Mouse (Mus musculus) midbrain, postnatal 0 days (tissue): ENCODE measurements around the gene Prss38. TPM values are rescaled to one million over a fixed set of nuclear protein-coding genes. Genes with fewer than 3 reads are reported as not detected.

Source experiments
- ATAC-seq: fragments of 200-750 bp; cut with Nextera tagmentation; 2 replicates; pipeline ENCODE4 v1.8.0; 2017; ENCODE audit warnings: moderate number of reproducible peaks, mild to moderate bottlenecking, moderate TSS enrichment, moderate library complexity; ENCODE audit not compliant: low FRiP score
- DNase-seq: peaks from one replicate; pipeline ENCODE4 v3.0.0-alpha.2; 2015; ENCODE audit warnings: low spot score
- H3K27ac ChIP-seq: fragments of 300-500 bp; sonication (generic); 2 replicates; pipeline ENCODE4 v1.5.1; 2014; ENCODE audit warnings: low read depth, mild to moderate bottlenecking, low read length, mixed read lengths
- H3K27me3 ChIP-seq: fragments of 300-500 bp; sonication (generic); 2 replicates; pipeline ENCODE4 v1.6.1; 2014; ENCODE audit warnings: low read length, control low read depth, mixed read lengths; ENCODE audit not compliant: insufficient read depth
- H3K36me3 ChIP-seq: fragments of 300-500 bp; sonication (generic); 2 replicates; pipeline ENCODE4 v1.6.1; 2014; ENCODE audit warnings: low read length, control low read depth, mixed read lengths; ENCODE audit not compliant: insufficient read depth
- H3K4me1 ChIP-seq: fragments of 300-500 bp; sonication (generic); 2 replicates; pipeline ENCODE4 v1.6.1; 2014; ENCODE audit warnings: mild to moderate bottlenecking, control low read depth, antibody characterized with exemption, low read length, mixed read lengths; ENCODE audit not compliant: insufficient read depth
- H3K4me2 ChIP-seq: fragments of 300-500 bp; sonication (generic); 2 replicates; pipeline ENCODE4 v1.6.1; 2014; ENCODE audit warnings: low read depth, mild to moderate bottlenecking, low read length, mixed read lengths; ENCODE audit not compliant: poor library complexity, severe bottlenecking
- H3K4me3 ChIP-seq: fragments of 300-500 bp; sonication (generic); 2 replicates; pipeline ENCODE4 v1.5.1; 2014; ENCODE audit warnings: low read depth, mild to moderate bottlenecking, low read length, moderate library complexity
- H3K9ac ChIP-seq: fragments of 300-500 bp; sonication (generic); replicated peaks from 2 replicates; pipeline ENCODE4 v1.6.1; 2014; ENCODE audit warnings: mild to moderate bottlenecking, low read length, moderate library complexity, mixed read lengths; ENCODE audit not compliant: poor library complexity, severe bottlenecking
- H3K9me3 ChIP-seq: fragments of 300-500 bp; sonication (generic); 2 replicates; pipeline ENCODE4 v1.6.1; 2016; ENCODE audit warnings: low read length, control low read depth
- CTCF ChIP-seq: IDR thresholded peaks from 2 replicates; pipeline ENCODE4 v1.5.1; 2016; ENCODE audit warnings: antibody characterized with exemption, mild to moderate bottlenecking
- WGBS: fragments of 180-500 bp; shearing (Covaris S2); extraction: QIAGEN DNeasy Blood & Tissue Kit; methylation state at CpG from one replicate; pipeline ENCODE4 v1.1.7; 2014; 5-methylcytosine and 5-hydroxymethylcytosine counted together
- polyA plus RNA-seq: library from polyadenylated mRNA; unstranded; fragments of >200 nt; fragmentation: Nextera tagmentation; extraction: Ambion mirVana; gene quantifications from 2 replicates; pipeline ENCODE4 v1.2.1, GENCODE M21; 2015
- total RNA-seq: library from RNA; depleted of rRNA; stranded (reverse); fragments of >200 nt; gene quantifications from 2 replicates; pipeline ENCODE4 v1.2.3, GENCODE M21; 2014

The Prss38 gene
- total and polyA plus RNA-seq, 2 experiments from 2014 or later = not detected

DNA sequence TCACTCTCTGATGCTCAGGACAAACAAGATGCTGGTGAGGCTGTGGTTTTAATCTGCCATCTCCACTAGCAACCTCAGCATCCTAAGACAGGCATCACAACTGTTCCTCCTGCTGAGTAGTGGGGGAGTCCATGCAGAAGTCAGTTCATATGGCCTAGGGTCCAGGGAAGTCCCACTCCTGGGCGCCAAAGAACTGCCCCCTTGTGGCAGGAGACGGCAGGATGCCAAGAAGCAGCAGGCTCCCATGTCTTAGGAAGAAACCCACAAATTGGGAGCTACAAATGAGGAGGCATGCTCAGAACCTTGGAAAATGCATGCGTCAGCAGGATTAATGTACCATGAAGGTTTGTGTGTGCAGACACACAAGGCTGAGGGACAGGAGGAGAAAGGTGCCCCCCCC, 8.8 kb downstream of the Prss38 start:
- no peaks in the 10 kb centered on the region for H3K27me3 ChIP-seq
- H3K4me3 ChIP-seq = no peak overlapping the region
- no peaks in the 10 kb centered on the region for H3K36me3 ChIP-seq
- H3K9me3 ChIP-seq = no peaks in the 10 kb centered on the region
- 28% methylated on average over 3 of the region's 3 CpGs for WGBS
- no peak for DNase-seq
- ATAC-seq = no peak
- TF ChIP-seq CTCF = peak; percentile 51
- no peak overlapping the region for H3K27ac ChIP-seq
- H3K4me1 ChIP-seq = no peaks in the 10 kb centered on the region
- H3K9ac ChIP-seq = no peak overlapping the region
- no peak overlapping the region for H3K4me2 ChIP-seq

DNA sequence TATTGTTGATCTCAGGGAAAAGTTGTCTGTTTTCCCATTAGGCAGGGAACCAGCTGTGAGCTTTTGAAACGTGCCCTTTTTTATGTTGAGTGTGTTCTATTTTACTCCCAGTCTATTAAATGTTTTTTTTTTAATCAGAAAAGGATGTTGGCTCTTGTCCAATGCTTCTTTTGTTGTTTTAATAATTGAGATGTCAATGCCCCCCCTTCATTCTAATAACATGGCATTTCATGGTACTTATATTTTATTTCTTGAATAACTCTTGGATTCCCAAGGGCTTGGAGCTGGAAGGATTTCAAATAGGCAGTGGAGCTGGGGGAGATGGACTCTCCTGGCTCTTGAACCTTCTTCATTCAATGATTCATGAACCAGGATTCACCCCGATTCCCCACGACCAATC, 9.4 kb downstream of the Prss38 start:
- no peaks in the 10 kb centered on the region for H3K9me3 ChIP-seq
- no peak overlapping the region for H3K4me3 ChIP-seq
- ATAC-seq (no peak), DNase-seq (peak; percentile 31)
- no peak overlapping the region for H3K27ac ChIP-seq
- H3K9ac ChIP-seq = no peak overlapping the region
- no peak overlapping the region for H3K4me2 ChIP-seq
- H3K27me3 ChIP-seq = no peaks in the 10 kb centered on the region
- no peaks in the 10 kb centered on the region for H3K4me1 ChIP-seq
- WGBS = 29% methylated on average over 3 of the region's 3 CpGs
- TF ChIP-seq CTCF = no peak
- H3K36me3 ChIP-seq = no peaks in the 10 kb centered on the region

DNA sequence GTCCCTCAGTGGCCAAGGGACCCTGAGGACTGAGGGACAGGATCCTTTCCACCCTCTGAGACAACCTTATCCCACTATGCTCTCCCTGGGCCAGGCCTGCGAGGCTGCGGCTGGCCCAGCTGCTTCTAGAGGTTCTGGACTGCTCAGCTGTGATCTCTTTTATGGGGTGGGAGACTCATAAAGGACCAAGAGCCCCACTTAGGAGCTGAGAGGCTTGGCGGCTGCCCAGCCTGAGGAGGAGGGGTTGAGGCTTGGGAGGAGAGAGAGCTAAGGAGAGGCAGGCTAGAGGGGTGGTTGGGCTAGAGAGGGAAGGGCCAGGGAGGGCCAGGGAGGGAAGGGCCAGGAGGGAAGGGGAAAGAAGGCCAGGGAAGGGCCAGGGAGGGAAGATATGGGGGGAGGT, 11.0 kb downstream of the Prss38 start:
- no peak for DNase-seq
- TF ChIP-seq CTCF = no peak
- Histone ChIP-seq H3K36me3 (no peaks in the 10 kb centered on the region), H3K4me3 (no peak overlapping the region), H3K4me2 (no peak overlapping the region), H3K27ac (no peak overlapping the region), H3K27me3 (no peaks in the 10 kb centered on the region), H3K9me3 (no peaks in the 10 kb centered on the region), H3K9ac (no peak overlapping the region), H3K4me1 (no peaks in the 10 kb centered on the region)
- 64% methylated on average over 3 of the region's 3 CpGs for WGBS
- no peak for ATAC-seq

DNA sequence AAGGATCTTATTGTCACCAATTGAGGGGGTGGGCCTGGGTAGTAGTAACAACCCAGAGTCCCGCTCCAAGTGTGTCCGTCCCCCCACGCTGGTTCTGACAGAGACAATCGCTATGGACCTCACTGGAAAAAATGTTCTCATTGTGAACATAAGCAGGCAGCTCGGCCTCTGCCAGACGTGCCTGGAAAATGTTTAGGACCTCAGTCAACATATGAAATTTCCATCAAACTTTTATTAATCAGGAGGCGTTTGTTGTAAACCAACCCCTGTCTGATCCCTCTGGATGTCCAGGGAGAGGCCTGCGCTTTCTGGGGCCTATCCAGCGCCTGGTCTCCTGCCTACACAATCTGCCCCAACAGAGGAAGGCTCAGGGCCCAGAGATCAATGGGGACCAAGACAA, 11.4 kb downstream of the Prss38 start:
- no peak for DNase-seq
- no peaks in the 10 kb centered on the region for H3K4me1 ChIP-seq
- no peaks in the 10 kb centered on the region for H3K27me3 ChIP-seq
- H3K4me3 ChIP-seq = no peak overlapping the region
- ATAC-seq = no peak
- no peak overlapping the region for H3K4me2 ChIP-seq
- WGBS = 88% methylated on average over 9 of the region's 9 CpGs
- H3K9me3 ChIP-seq = no peaks in the 10 kb centered on the region
- H3K36me3 ChIP-seq = no peaks in the 10 kb centered on the region
- no peak for TF ChIP-seq CTCF
- no peak overlapping the region for H3K9ac ChIP-seq
- H3K27ac ChIP-seq = no peak overlapping the region

DNA sequence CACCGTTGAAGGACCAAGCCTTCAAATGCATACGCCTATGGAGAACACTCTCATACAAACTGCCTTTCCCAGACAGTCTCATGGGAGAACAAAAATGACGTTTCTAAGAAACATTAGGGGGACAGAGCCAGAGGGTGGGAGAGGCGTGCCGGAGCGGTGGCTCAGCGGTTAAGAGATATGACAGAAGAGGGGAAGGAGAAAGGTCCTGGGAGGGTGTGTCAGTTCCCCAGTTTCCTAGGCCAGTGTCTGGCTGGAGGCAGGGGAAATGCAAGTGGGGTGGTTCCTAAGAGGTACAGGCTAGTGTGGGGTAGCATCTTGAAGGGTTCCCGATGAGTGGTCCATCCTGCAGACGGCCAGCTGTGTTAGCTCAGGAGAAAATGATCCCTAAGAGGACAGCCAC, 14.2 kb downstream of the Prss38 start:
- Histone ChIP-seq H3K4me2 (no peak overlapping the region), H3K27me3 (no peaks in the 10 kb centered on the region), H3K36me3 (no peaks in the 10 kb centered on the region), H3K27ac (no peak overlapping the region), H3K9ac (no peak overlapping the region), H3K4me3 (no peak overlapping the region), H3K4me1 (no peaks in the 10 kb centered on the region), H3K9me3 (no peaks in the 10 kb centered on the region)
- ATAC-seq (no peak), DNase-seq (no peak)
- no peak for TF ChIP-seq CTCF
- WGBS = 92% methylated on average over 9 of the region's 9 CpGs

DNA sequence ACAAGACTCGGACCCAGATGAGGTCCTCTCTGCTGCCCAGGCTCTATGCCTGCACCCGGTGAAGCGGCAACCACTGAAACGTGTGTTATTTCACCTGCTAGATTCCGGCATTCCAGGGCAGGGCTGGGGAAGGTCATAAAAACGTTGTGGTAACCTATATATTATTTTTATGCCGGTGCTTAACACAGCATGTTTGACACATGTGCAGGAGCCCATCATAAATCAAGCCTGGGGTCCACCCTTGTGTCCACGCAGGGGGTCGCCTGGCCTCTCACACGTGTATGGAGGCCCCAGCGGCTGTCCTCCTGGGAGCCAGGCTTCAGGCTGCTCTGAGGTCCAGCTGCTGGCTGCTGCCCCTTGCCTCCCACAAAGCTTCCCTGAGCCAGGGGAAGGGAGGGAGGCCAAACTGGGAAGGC, 18.6 kb downstream of the Prss38 start:
- no peak overlapping the region for H3K27ac ChIP-seq
- H3K9me3 ChIP-seq = no peaks in the 10 kb centered on the region
- H3K4me1 ChIP-seq = no peaks in the 10 kb centered on the region
- DNase-seq (no peak), ATAC-seq (no peak)
- H3K4me2 ChIP-seq = no peak overlapping the region
- H3K36me3 ChIP-seq = no peaks in the 10 kb centered on the region
- 75% methylated on average over 11 of the region's 11 CpGs for WGBS
- TF ChIP-seq CTCF = no peak
- H3K4me3 ChIP-seq = no peak overlapping the region
- no peak overlapping the region for H3K9ac ChIP-seq
- no peaks in the 10 kb centered on the region for H3K27me3 ChIP-seq
